Mouse (Mus musculus) neural tube, embryonic 10.5 days (tissue): Measurements from ENCODE around the gene Lpin3.

Experiments
- DNase-seq: peaks from one replicate; pipeline ENCODE4 v3.0.0-alpha.2; 2017; ENCODE audit warnings: low spot score; ENCODE audit errors: extremely low spot score

The Lpin3 gene

GRCm38 (mm10) chr2:160932325-160932724 is 51.9 kb downstream of the Lpin3 start:
- DNase-seq, result no peak

DNA sequence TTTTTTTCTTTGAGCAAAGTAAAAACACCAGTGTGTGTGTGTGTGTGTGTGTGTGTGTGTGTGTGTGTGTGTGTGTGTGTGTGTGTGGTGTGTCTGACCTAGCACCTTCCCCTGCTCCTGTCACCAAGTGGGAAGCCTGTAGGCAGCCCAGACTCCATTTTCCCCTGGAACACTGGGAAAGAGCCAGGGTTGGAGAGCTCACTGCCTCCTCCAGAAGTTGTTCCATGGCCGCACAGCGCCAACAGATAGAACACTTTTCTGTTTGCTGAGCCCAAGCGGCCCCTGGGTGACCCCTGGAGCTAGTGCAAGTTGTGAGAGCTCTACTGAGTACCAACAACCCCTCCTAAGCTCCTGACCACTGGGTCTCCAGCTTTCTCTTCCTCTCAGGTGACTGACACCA is 52.5 kb downstream of the Lpin3 start:
- DNase-seq, result no peak

DNA sequence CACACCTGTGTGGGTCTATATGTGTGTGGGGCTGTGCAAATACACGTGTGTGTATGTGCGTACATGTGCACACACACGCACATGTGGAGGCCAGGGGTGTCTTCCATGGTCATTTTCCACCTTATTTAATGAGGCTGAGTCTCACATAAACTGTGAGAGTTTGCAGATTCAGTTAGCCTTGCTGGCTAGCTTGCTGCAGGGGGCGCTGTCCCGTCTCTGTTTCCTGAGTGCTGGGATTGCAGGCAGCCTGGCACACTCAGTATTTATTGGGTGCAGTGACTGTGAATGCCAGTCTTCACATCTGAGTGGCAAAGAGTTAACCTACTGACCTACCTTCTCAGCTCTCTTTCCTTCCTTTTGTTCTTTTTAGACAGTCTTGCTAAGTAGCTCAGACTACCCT is 53.4 kb downstream of the Lpin3 start:
- no peak for DNase-seq

- DNase-seq, result no peak
These were observed 54.0 kb downstream of the Lpin3 start for GRCm38 (mm10) chr2:160934451-160934850.

- no peak for DNase-seq
These were observed 60.6 kb downstream of the Lpin3 start for GRCm38 (mm10) chr2:160940930-160941709.

DNA sequence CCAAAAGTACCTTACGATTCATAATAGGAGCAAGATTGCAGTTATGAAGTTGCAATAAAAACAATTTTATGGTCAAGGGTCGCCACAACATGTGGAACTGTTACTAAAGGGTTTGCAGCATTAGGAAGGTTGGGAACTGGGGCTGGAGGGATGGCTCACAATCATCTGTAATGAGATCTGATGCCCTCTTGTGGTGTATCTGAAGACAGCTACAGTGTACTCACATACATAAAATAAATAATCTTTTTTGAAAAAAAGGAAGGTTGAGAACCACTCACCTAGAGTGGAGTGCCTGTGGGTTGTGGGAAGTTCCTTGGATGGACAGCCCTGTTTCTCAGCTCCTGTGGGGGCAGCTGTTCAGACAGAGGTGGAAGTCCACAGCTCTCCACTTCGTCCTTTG is 62.0 kb downstream of the Lpin3 start:
- DNase-seq, result no peak

DNA sequence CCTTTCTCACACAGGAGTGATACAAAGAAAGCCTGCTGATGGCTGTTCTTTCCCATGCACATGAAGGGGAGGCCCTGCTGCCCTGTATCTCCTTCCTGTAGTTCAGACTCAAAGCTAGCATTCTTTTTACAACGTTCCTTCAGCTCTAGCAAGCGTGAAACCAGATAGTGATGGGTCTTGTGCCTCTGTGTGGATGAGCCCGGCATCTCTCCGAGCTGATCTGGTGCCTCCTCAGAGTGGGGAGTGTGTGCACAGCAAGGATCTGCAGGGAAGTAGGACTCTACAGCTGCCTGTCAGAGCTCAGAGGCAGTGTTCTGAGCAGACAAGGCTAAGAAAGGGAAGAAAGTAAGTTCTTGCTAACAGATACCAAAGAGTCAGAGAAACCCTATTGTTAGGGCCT is 71.1 kb downstream of the Lpin3 start:
- DNase-seq, result no peak

GRCm38 (mm10) chr2:160953131-160953873 is 72.8 kb downstream of the Lpin3 start:
- no peak for DNase-seq

DNA sequence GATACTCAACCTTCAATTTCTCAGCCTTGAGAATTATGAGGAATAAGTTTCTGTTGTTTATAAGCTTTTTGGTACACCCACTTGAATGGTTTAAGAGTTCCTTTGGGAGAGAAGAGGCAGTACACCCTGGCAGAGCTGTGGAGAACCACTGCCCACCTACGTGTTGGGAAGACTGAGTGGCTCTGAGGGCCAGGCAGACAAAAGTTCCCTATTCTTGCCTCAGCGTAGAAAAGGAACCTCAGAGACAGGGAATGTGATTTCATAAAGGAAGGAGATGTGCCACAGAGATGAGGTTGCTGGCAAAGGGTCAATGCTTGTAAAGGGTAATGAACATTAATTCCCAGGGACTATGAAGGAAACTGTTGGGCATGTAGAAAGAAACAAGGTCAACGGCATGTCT is 74.1 kb downstream of the Lpin3 start:
- DNase-seq, result no peak

DNA sequence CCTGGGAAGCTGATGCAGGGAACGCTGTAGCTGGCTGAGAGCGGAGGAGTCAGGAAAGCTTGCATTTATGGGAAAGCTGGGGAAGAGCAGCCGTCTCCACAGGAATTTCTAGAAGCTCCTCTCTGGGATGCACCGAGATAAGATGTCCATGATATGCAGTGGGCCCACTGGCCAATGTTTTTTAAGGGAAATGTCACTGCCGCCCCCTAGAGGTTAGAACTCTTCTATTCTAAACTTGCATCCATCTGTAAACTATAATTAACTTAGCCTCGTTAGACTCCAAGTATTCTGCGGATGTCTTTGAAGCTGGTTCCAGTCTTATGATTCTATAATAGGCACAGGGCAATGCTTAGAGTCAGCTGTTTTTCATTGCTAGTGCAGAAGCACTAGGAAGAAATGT is 74.9 kb downstream of the Lpin3 start:
- no peak for DNase-seq
